Mouse (Mus musculus) lung, postnatal 4 days (tissue): Measurements from ENCODE around the gene Trabd.
A peak's percentile ranks its signal among the peaks of the same experiment; 100 is the strongest.

Experiments used
- DNase-seq, 2 experiments: peaks; one replicate each; pipeline ENCODE4 v3.0.0; 2021

The Trabd gene

GRCm38 (mm10) chr15:89078208-89078836 lies 3.4 kb downstream of the Trabd start:
- peak; percentile 68 to 71 for DNase-seq

GRCm38 (mm10) chr15:89083906-89084305 lies 9.0 kb downstream of the Trabd start:
- no peak for DNase-seq

- DNase-seq: no peak
These were observed 9.9 kb downstream of the Trabd start for GRCm38 (mm10) chr15:89084826-89085225.

- DNase-seq: peak; percentile 93
These were observed 13.8 kb downstream of the Trabd start, which contains the start of gene Selenoo for GRCm38 (mm10) chr15:89088607-89089247. TSS of gene Selenoo (plus strand) at chr15:89089084.

GRCm38 (mm10) chr15:89089248-89090051 lies 14.5 kb downstream of the Trabd start:
- DNase-seq: no peak

GRCm38 (mm10) chr15:89090662-89091061 lies 15.7 kb downstream of the Trabd start:
- no peak for DNase-seq

GRCm38 (mm10) chr15:89092181-89092580 lies 17.3 kb downstream of the Trabd start:
- no peak for DNase-seq

GRCm38 (mm10) chr15:89097450-89097849 lies 22.5 kb downstream of the Trabd start:
- no peak for DNase-seq

GRCm38 (mm10) chr15:89098616-89099015 lies 23.7 kb downstream of the Trabd start:
- DNase-seq: no peak

- no peak for DNase-seq
These were observed 25.9 kb downstream of the Trabd start for GRCm38 (mm10) chr15:89100823-89101222.

- DNase-seq: peak in 1 of 2 experiments; percentile 17
These were observed 27.7 kb downstream of the Trabd start for GRCm38 (mm10) chr15:89102646-89103045.

GRCm38 (mm10) chr15:89103921-89104320 lies 29.0 kb downstream of the Trabd start:
- peak in 1 of 2 experiments; percentile 15 for DNase-seq

GRCm38 (mm10) chr15:89104425-89104824 lies 29.5 kb downstream of the Trabd start:
- peak in 1 of 2 experiments; percentile 12 for DNase-seq

- peak in 1 of 2 experiments; percentile 17 for DNase-seq
These were observed 31.1 kb downstream of the Trabd start for GRCm38 (mm10) chr15:89106073-89106472.

GRCm38 (mm10) chr15:89106976-89107375 lies 32.1 kb downstream of the Trabd start:
- no peak for DNase-seq

GRCm38 (mm10) chr15:89110147-89110546 lies 35.2 kb downstream of the Trabd start:
- DNase-seq: no peak

- no peak for DNase-seq
These were observed 43.1 kb downstream of the Trabd start for GRCm38 (mm10) chr15:89118007-89118406.

- DNase-seq: peak; percentile 95 to 96
These were observed 47.9 kb downstream of the Trabd start, which contains the start of gene Tubgcp6 for GRCm38 (mm10) chr15:89122649-89123366. TSS of gene Tubgcp6 (minus strand) at chr15:89123112.

- DNase-seq: peak; percentile 49 to 52
These were observed 48.7 kb downstream of the Trabd start for GRCm38 (mm10) chr15:89123595-89123994.

- DNase-seq: peak in 1 of 2 experiments; percentile 21
These were observed 49.4 kb downstream of the Trabd start for GRCm38 (mm10) chr15:89124312-89124711.

- DNase-seq: peak in 1 of 2 experiments; percentile 25
These were observed 50.4 kb downstream of the Trabd start for GRCm38 (mm10) chr15:89125351-89125750.

- peak in 1 of 2 experiments; percentile 16 for DNase-seq
These were observed 51.7 kb downstream of the Trabd start for GRCm38 (mm10) chr15:89126622-89127021.
